Mouse (Mus musculus) CH12.LX (cell line): ENCODE data around the gene C3.

Experiments
- CTCF ChIP-seq, 2 experiments: IDR thresholded peaks in 1 of 2; conservative IDR thresholded peaks in 1 of 2; 2 replicates each; pipeline ENCODE4 v1.5.1; 2011 to 2012; ENCODE audit warnings: low read depth in 2 of 2, low read length in 2 of 2, improper control_type of control experiment in 1 of 2, inconsistent platforms in 1 of 2, mild to moderate bottlenecking in 1 of 2, moderate library complexity in 1 of 2
- GABPA ChIP-seq: IDR thresholded peaks from 2 replicates; pipeline ENCODE4 v1.6.1; 2012; ENCODE audit warnings: low read depth, low read length, improper control_type of control experiment, inconsistent platforms; ENCODE audit not compliant: insufficient replicate concordance
- UBTF ChIP-seq: IDR thresholded peaks from 2 replicates; pipeline ENCODE4 v1.6.1; 2012; ENCODE audit warnings: low read depth, mild to moderate bottlenecking, inconsistent platforms, low read length, improper control_type of control experiment, moderate library complexity
- USF1 ChIP-seq: IDR thresholded peaks from 2 replicates; pipeline ENCODE4 v1.6.1; 2014; ENCODE audit warnings: low read depth, mild to moderate bottlenecking, inconsistent platforms, low read length, improper control_type of control experiment

DNA sequence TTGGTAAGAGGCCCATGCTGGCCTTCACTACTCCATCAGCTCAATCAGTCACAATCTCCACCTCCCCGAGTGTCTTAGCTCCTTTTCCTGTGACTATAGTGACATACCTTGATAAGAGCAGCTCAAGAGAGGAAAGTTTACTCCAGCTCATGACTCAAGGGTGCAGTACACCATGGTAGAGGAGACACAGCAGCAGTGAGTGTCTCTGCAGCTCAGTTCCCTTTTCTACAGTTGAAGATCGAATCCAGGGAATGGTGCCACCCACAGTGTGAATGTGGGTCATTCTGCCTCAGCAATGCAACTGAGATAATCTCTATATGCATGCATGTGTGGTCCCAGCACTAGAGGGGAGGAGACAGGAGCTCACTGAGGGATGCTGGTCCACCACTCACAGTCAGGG is 42.3 kb downstream of the C3 start:
- TF ChIP-seq CTCF (conservative IDR thresholded peaks at IDR 0.05 in 1 of 2, IDR thresholded peaks at IDR 0.05 in 1 of 2; ENCODE audit: low read depth in 2 of 2, low read length in 2 of 2) (no peak), UBTF (no peak), GABPA (no peak), USF1 (no peak)
